Mouse (Mus musculus) CH12.LX (cell line): ENCODE results near the gene Slc38a9. TPM values are rescaled to one million over a fixed set of nuclear protein-coding genes. Genes with fewer than 3 reads are reported as not detected.

Experiments used
- DNase-seq: peaks from one replicate; pipeline ENCODE4 v3.0.0-alpha.2; 2013; ENCODE audit errors: extremely low read depth
- H3K27ac ChIP-seq: 2 replicates; pipeline ENCODE4 v1.5.1; 2012; ENCODE audit warnings: low read depth, mild to moderate bottlenecking, control low read depth, moderate library complexity; ENCODE audit not compliant: insufficient read depth
- H3K27me3 ChIP-seq: replicated peaks from 2 replicates; pipeline ENCODE3; 2012; ENCODE audit warnings: inconsistent platforms
- H3K36me3 ChIP-seq, 2 experiments: replicated peaks in 1 of 2; 2 replicates each; pipeline versions ENCODE3 to v1.6.1; 2012; ENCODE audit warnings: inconsistent platforms in 1 of 2, low read length in 1 of 2, mild to moderate bottlenecking in 1 of 2, mixed read lengths in 1 of 2, moderate library complexity in 1 of 2; ENCODE audit not compliant: control insufficient read depth in 1 of 2, insufficient read depth in 1 of 2
- H3K4me1 ChIP-seq, 2 experiments: 2 replicates each; pipeline ENCODE4 v1.6.1; 2012; ENCODE audit warnings: inconsistent platforms in 1 of 2, moderate library complexity in 1 of 2; ENCODE audit not compliant: insufficient read depth in 2 of 2, control insufficient read depth in 1 of 2
- H3K4me2 ChIP-seq: 2 replicates; pipeline ENCODE4 v1.6.1; 2012; ENCODE audit warnings: low read depth, mild to moderate bottlenecking, control low read depth; ENCODE audit not compliant: poor library complexity, insufficient read depth, severe bottlenecking
- H3K4me3 ChIP-seq, 3 experiments: fragments of 150-350 bp in 1 of 3; sonication (generic) in 1 of 3; replicated peaks in 1 of 3; 2 replicates each; pipeline versions ENCODE3 to v1.5.1; 2011 to 2012; ENCODE audit warnings: low read depth in 2 of 3, low read length in 2 of 3, mild to moderate bottlenecking in 2 of 3, moderate library complexity in 2 of 3, control low read depth in 1 of 3, improper control_type of control experiment in 1 of 3, inconsistent platforms in 1 of 3, mixed read lengths in 1 of 3; ENCODE audit not compliant: poor library complexity in 1 of 3
- H3K79me2 ChIP-seq: replicated peaks from 2 replicates; pipeline ENCODE4 v1.6.1; 2012; ENCODE audit warnings: mild to moderate bottlenecking, moderate library complexity; ENCODE audit not compliant: control insufficient read depth, poor library complexity, insufficient read depth, severe bottlenecking; ENCODE audit errors: extremely low read depth
- H3K9ac ChIP-seq: 2 replicates; pipeline ENCODE4 v1.6.1; 2012; ENCODE audit warnings: low read depth, mild to moderate bottlenecking, control low read depth, moderate library complexity; ENCODE audit not compliant: insufficient read depth
- H3K9me3 ChIP-seq: replicated peaks from 2 replicates; pipeline ENCODE3; 2012; ENCODE audit warnings: low read length, inconsistent platforms, mixed read lengths
- BHLHE40 ChIP-seq: IDR thresholded peaks from 2 replicates; pipeline ENCODE4 v1.6.1; 2011; ENCODE audit warnings: mild to moderate bottlenecking, low read depth, low read length, improper control_type of control experiment
- ELF1 ChIP-seq: IDR thresholded peaks from 2 replicates; pipeline ENCODE4 v1.6.1; 2014; ENCODE audit warnings: low read depth, mild to moderate bottlenecking, inconsistent platforms, low read length, improper control_type of control experiment
- HCFC1 ChIP-seq: IDR thresholded peaks from 2 replicates; pipeline ENCODE4 v1.6.1; 2012; ENCODE audit warnings: low read depth, mild to moderate bottlenecking, inconsistent platforms, low read length, improper control_type of control experiment
- JUN ChIP-seq: IDR thresholded peaks from 2 replicates; pipeline ENCODE4 v1.6.1; 2011; ENCODE audit warnings: low read depth, mild to moderate bottlenecking, low read length, improper control_type of control experiment, moderate library complexity; ENCODE audit not compliant: insufficient read depth
- JUND ChIP-seq: conservative IDR thresholded peaks from 2 replicates; pipeline ENCODE4 v1.6.1; 2011; ENCODE audit warnings: low read depth, low read length, improper control_type of control experiment
- MEF2A ChIP-seq: IDR thresholded peaks from 2 replicates; pipeline ENCODE4 v1.6.1; 2014; ENCODE audit warnings: low read depth, mild to moderate bottlenecking, inconsistent platforms, low read length, improper control_type of control experiment, borderline replicate concordance
- MYC ChIP-seq: IDR thresholded peaks from 2 replicates; pipeline ENCODE4 v1.6.1; 2011; ENCODE audit warnings: low read depth, mild to moderate bottlenecking, improper control_type of control experiment, low read length
- NELFE ChIP-seq: IDR thresholded peaks from 2 replicates; pipeline ENCODE4 v1.6.1; 2011; ENCODE audit warnings: low read depth, low read length, improper control_type of control experiment
- POLR2A ChIP-seq: IDR thresholded peaks from 2 replicates; pipeline ENCODE4 v1.6.1; 2011; ENCODE audit warnings: low read depth, mild to moderate bottlenecking, improper control_type of control experiment, low read length
- RAD21 ChIP-seq: IDR thresholded peaks from 2 replicates; pipeline ENCODE4 v1.6.1; 2011; ENCODE audit warnings: low read depth, mild to moderate bottlenecking, low read length, improper control_type of control experiment, moderate library complexity
- RCOR1 ChIP-seq: conservative IDR thresholded peaks from 2 replicates; pipeline ENCODE4 v1.6.1; 2012; ENCODE audit warnings: low read depth, mild to moderate bottlenecking, inconsistent platforms, low read length, improper control_type of control experiment
- SMC3 ChIP-seq: IDR thresholded peaks from 2 replicates; pipeline ENCODE4 v1.6.1; 2011; ENCODE audit warnings: low read depth, low read length, improper control_type of control experiment
- TBP ChIP-seq: conservative IDR thresholded peaks from 2 replicates; pipeline ENCODE4 v1.6.1; 2011; ENCODE audit warnings: low read depth, low read length, improper control_type of control experiment
- TCF12 ChIP-seq: IDR thresholded peaks from 2 replicates; pipeline ENCODE4 v1.6.1; 2014; ENCODE audit warnings: low read depth, mild to moderate bottlenecking, inconsistent platforms, low read length, improper control_type of control experiment
- UBTF ChIP-seq: IDR thresholded peaks from 2 replicates; pipeline ENCODE4 v1.6.1; 2012; ENCODE audit warnings: low read depth, mild to moderate bottlenecking, inconsistent platforms, low read length, improper control_type of control experiment, moderate library complexity
- USF1 ChIP-seq: IDR thresholded peaks from 2 replicates; pipeline ENCODE4 v1.6.1; 2014; ENCODE audit warnings: low read depth, mild to moderate bottlenecking, inconsistent platforms, low read length, improper control_type of control experiment
- ZNF384 ChIP-seq: IDR thresholded peaks from 2 replicates; pipeline ENCODE4 v1.6.1; 2012; ENCODE audit warnings: low read depth, low read length, improper control_type of control experiment, inconsistent platforms
- dilution Hi-C: fragments of 300-500 bp; cut with MboI; formaldehyde crosslinking; loops from 2 replicates; pipeline ENCODE4 v1.14.3; 2020; ENCODE audit warnings: low sequenced_read_pairs; ENCODE audit not compliant: extremely low pct_unique_long_range_greater_than_20kb, extremely low pct_ligation_motif_present
- in situ Hi-C: fragments of 300-500 bp; cut with MboI; formaldehyde crosslinking; loops from 3 replicates; pipeline ENCODE4 v1.14.3; 2019; ENCODE audit warnings: low sequenced_read_pairs, low pct_ligation_motif_present, low pct_unique_long_range_greater_than_20kb, mixed read lengths
- polyA plus RNA-seq: library from polyadenylated mRNA; unstranded; fragments of >175 nt; gene quantifications from 2 replicates; pipeline ENCODE4 v1.2.1, GENCODE M21; 2012; ENCODE audit warnings: low read depth; ENCODE audit not compliant: insufficient read length
- total RNA-seq, 2 experiments: library from RNA; depleted of rRNA; stranded (reverse); fragments of 300-350 nt in 1 of 2; fragments of >200 nt in 1 of 2; gene quantifications; 2 replicates each; pipeline ENCODE4 v1.2.3; 2012 to 2014

Gene Slc38a9
- total and polyA plus RNA-seq, 3 experiments: 7.8 to 10.4 (median 10.0) TPM

DNA sequence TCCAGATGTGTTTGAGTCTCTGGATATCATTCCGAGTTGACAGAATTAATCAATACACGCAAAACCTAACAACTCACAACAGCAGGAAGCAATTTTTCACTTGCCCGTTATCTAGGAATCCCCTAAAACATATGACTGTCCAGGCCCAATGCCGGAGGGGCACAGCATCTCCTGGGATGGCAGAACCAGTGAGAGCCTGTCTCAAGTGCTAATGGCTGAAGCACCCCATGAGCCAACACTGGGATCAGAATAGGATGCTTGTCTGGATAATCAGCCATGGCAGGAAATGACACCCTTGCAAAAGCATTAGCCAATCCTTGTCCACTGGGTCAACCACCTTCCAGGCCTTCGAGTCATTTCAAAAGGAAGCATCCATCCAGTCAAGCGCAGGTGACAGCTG, 79.5 kb downstream of the Slc38a9 start:
- H3K27ac ChIP-seq: no peak overlapping the region
- no peaks in the 10 kb centered on the region for H3K79me2 ChIP-seq
- H3K9me3 ChIP-seq: no peaks in the 10 kb centered on the region
- in situ Hi-C loops (no loop called here), dilution Hi-C loops (no loop called here)
- H3K9ac ChIP-seq: no peak overlapping the region
- TF ChIP-seq UBTF (no peak), MYC (no peak), TBP (no peak), ZNF384 (no peak), MEF2A (no peak)
- no peak for DNase-seq
- no peak overlapping the region for H3K4me2 ChIP-seq
- peaks cover 4 to 23% of the 10 kb centered on the region in 2 experiments; a peak in 2 of 4 replicates for H3K4me1 ChIP-seq
- no peaks in the 10 kb centered on the region for H3K27me3 ChIP-seq
- H3K36me3 ChIP-seq: peaks cover 0 to 2% of the 10 kb centered on the region in 2 experiments
- no peak overlapping the region for H3K4me3 ChIP-seq

DNA sequence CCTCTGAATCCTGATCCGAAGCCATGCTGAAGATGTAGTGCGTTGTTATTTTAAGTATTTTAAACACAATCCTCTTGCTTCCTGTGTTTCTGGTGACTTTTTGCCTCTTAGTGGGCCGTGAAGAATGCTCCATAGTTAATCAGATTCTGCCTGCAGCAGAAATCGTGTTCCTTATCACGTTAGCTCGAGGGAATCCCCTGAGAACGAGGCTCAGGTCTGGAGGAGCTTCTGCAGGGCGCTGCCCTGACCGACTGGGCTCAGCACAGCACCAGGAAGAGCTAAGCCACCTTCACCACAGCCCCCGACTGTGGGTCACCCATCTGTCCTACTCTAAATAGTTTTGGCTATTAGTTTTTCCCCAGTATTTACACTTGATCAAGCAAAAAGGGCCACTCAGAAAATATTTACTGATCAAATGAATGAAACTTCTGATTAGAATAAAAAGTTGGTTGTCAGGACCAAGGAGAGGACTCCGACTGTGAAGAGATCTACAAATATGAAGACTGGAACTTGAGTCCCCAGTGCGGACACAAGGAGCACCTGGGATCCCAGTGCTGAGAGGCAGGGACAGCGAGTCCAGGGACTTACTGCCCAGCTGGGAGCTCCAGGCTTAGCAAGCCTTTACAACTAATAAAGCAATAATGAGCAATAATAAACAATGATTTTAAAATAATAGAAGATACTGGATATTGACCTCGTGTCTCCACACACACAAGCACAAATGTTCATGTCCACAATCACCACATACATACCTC, 81.7 kb downstream of the Slc38a9 start:
- in situ Hi-C loops: no loop called here
- Histone ChIP-seq H3K36me3 (peaks cover 0 to 2% of the 10 kb centered on the region in 2 experiments), H3K4me2 (no peak overlapping the region), H3K27ac (no peak overlapping the region), H3K27me3 (no peaks in the 10 kb centered on the region), H3K4me1 (peaks cover 4 to 22% of the 10 kb centered on the region in 2 experiments; a peak in 2 of 4 replicates), H3K79me2 (no peaks in the 10 kb centered on the region), H3K9me3 (no peaks in the 10 kb centered on the region), H3K9ac (no peak overlapping the region), H3K4me3 (no peak overlapping the region)
- TF ChIP-seq RCOR1: no peak
- no peak for TF ChIP-seq ELF1
- no peak for TF ChIP-seq JUND
- no peak for TF ChIP-seq RAD21
- no peak for TF ChIP-seq JUN
- TF ChIP-seq HCFC1: no peak
- TF ChIP-seq USF1: no peak
- no peak for TF ChIP-seq UBTF
- no peak for TF ChIP-seq SMC3
- TF ChIP-seq BHLHE40: no peak
- no peak for TF ChIP-seq NELFE
- TF ChIP-seq POLR2A: no peak
- TF ChIP-seq TCF12: no peak
- dilution Hi-C loops: no loop called here
- no peak for DNase-seq
